Mouse (Mus musculus) brain, embryonic 14.5 days (tissue): ENCODE measurements at regions not wholly inside any gene's neighbourhood (a gene's known extent, or its start where the extent isn't known, plus 50 kb on each side); places are given as distances from the start of the nearest gene placed in this dataset.

Experiments used
- CTCF ChIP-seq: fragments of 200-500 bp; IDR thresholded peaks from 2 replicates; pipeline ENCODE4 v1.5.1; 2012; ENCODE audit warnings: inconsistent platforms, mild to moderate bottlenecking, moderate library complexity, borderline replicate concordance; ENCODE audit not compliant: insufficient read depth, insufficient read length; ENCODE audit errors: extremely low read depth
- POLR2A ChIP-seq: fragments of 200-500 bp; IDR thresholded peaks from 2 replicates; pipeline ENCODE4 v1.6.1; 2012; ENCODE audit warnings: mild to moderate bottlenecking, inconsistent platforms, borderline replicate concordance; ENCODE audit not compliant: poor library complexity, insufficient read depth, insufficient read length, severe bottlenecking; ENCODE audit errors: extremely low read depth

DNA sequence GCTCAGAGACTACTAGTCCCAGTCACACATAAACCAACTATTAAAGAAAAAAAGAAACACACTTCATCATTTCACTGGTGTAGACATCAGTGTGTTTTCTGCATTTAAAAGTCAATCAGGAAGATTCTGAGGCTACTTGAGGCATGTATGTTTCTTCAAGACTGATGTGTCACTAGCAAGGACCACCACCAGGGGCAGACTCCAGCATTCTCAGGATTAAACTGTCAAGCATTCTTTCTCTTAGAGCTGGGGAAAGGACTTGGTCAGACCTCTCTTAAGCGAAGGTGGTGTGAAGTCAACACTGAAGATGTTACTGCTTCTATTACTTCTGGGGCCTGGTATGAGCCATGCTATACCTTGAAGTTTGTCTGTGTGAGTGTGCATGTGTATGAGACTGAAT lies 114.1 kb upstream of the Try4 start:
- TF ChIP-seq POLR2A (no peak), CTCF (peak; percentile 12; the same call in 1 of the 2 replicates)
